Mouse (Mus musculus) MEL (cell line): ENCODE results near the gene Npas3. TPM values are rescaled to one million over a fixed set of nuclear protein-coding genes. Genes with fewer than 3 reads are reported as not detected.

Experiments
- DNase-seq: peaks from one replicate; pipeline ENCODE4 v3.0.0; 2011; ENCODE audit warnings: low read depth, low spot score
- H3K27ac ChIP-seq: 2 replicates; pipeline ENCODE4 v1.5.1; 2012; ENCODE audit warnings: low read depth, mild to moderate bottlenecking, control low read depth, low read length, moderate library complexity; ENCODE audit not compliant: control insufficient read depth
- H3K27me3 ChIP-seq, 2 experiments: fragments of 150-350 bp in 1 of 2; sonication (generic) in 1 of 2; 2 replicates each; pipeline ENCODE4 v1.6.1; 2012; ENCODE audit warnings: low read length in 2 of 2, mild to moderate bottlenecking in 2 of 2, improper control_type of control experiment in 1 of 2, moderate library complexity in 1 of 2; ENCODE audit not compliant: insufficient read depth in 2 of 2, control insufficient read depth in 1 of 2
- H3K36me3 ChIP-seq, 2 experiments: 2 replicates each; pipeline ENCODE4 v1.6.1; 2012 to 2014; ENCODE audit warnings: low read length in 2 of 2, improper control_type of control experiment in 1 of 2, inconsistent platforms in 1 of 2, mild to moderate bottlenecking in 1 of 2; ENCODE audit not compliant: insufficient read depth in 2 of 2, control insufficient read depth in 1 of 2
- H3K4me1 ChIP-seq, 2 experiments: fragments of 150-350 bp in 1 of 2; sonication (generic) in 1 of 2; 2 replicates each; pipeline ENCODE4 v1.6.1; 2012; ENCODE audit warnings: low read length in 2 of 2, improper control_type of control experiment in 1 of 2, mild to moderate bottlenecking in 1 of 2; ENCODE audit not compliant: insufficient read depth in 2 of 2, control insufficient read depth in 1 of 2
- H3K4me3 ChIP-seq, 2 experiments: fragments of 150-350 bp in 1 of 2; sonication (generic) in 1 of 2; 2 replicates each; pipeline ENCODE4 v1.5.1; 2012; ENCODE audit warnings: low read depth in 2 of 2, low read length in 2 of 2, mild to moderate bottlenecking in 2 of 2, moderate library complexity in 2 of 2, control low read depth in 1 of 2, improper control_type of control experiment in 1 of 2; ENCODE audit not compliant: control insufficient read depth in 1 of 2, insufficient read depth in 1 of 2
- H3K79me2 ChIP-seq: 2 replicates; pipeline ENCODE4 v1.6.1; 2012; ENCODE audit warnings: mild to moderate bottlenecking, low read length, moderate library complexity; ENCODE audit not compliant: control insufficient read depth, poor library complexity, insufficient read depth
- H3K9ac ChIP-seq: 2 replicates; pipeline ENCODE4 v1.6.1; 2012; ENCODE audit warnings: low read depth, mild to moderate bottlenecking, control low read depth, low read length, moderate library complexity; ENCODE audit not compliant: control insufficient read depth, poor library complexity, severe bottlenecking
- H3K9me3 ChIP-seq: fragments of 150-350 bp; sonication (generic); replicated peaks from 2 replicates; pipeline ENCODE4 v1.6.1; 2012; ENCODE audit warnings: mild to moderate bottlenecking, low read length, improper control_type of control experiment, moderate library complexity; ENCODE audit not compliant: insufficient read depth
- ETS1 ChIP-seq: IDR thresholded peaks from 2 replicates; pipeline ENCODE4 v1.6.1; 2012; ENCODE audit warnings: low read depth, mild to moderate bottlenecking, inconsistent platforms, low read length, improper control_type of control experiment, moderate library complexity
- GABPA ChIP-seq: IDR thresholded peaks from 2 replicates; pipeline ENCODE4 v1.6.1; 2012; ENCODE audit warnings: low read depth, mild to moderate bottlenecking, inconsistent platforms, low read length, improper control_type of control experiment, moderate library complexity
- GATA1 ChIP-seq: IDR thresholded peaks from 2 replicates; pipeline ENCODE4 v1.6.1; 2011; ENCODE audit warnings: low read depth, low read length, improper control_type of control experiment
- MAFK ChIP-seq: IDR thresholded peaks from 2 replicates; pipeline ENCODE4 v1.6.1; 2011; ENCODE audit warnings: low read depth, mild to moderate bottlenecking, low read length, improper control_type of control experiment, borderline replicate concordance
- MAX ChIP-seq: IDR thresholded peaks from 2 replicates; pipeline ENCODE4 v1.6.1; 2011; ENCODE audit warnings: low read length, improper control_type of control experiment
- MXI1 ChIP-seq: IDR thresholded peaks from 2 replicates; pipeline ENCODE4 v1.6.1; 2011; ENCODE audit warnings: mild to moderate bottlenecking, low read depth, low read length, improper control_type of control experiment
- NELFE ChIP-seq: IDR thresholded peaks from 2 replicates; pipeline ENCODE4 v1.6.1; 2011; ENCODE audit warnings: low read depth, low read length, improper control_type of control experiment
- NRF1 ChIP-seq: IDR thresholded peaks from 2 replicates; pipeline ENCODE4 v1.6.1; 2014; ENCODE audit warnings: low read depth, mild to moderate bottlenecking, inconsistent platforms, low read length, improper control_type of control experiment, moderate library complexity; ENCODE audit not compliant: poor library complexity, insufficient read depth, severe bottlenecking
- POLR2AphosphoS2 ChIP-seq: IDR thresholded peaks from 2 replicates; pipeline ENCODE4 v1.6.1; 2011; ENCODE audit warnings: low read length, improper control_type of control experiment
- RAD21 ChIP-seq: IDR thresholded peaks from 2 replicates; pipeline ENCODE4 v1.6.1; 2011; ENCODE audit warnings: mild to moderate bottlenecking, low read depth, low read length, improper control_type of control experiment
- RCOR1 ChIP-seq: IDR thresholded peaks from 2 replicates; pipeline ENCODE4 v1.6.1; 2012; ENCODE audit warnings: low read depth, mild to moderate bottlenecking, inconsistent platforms, low read length, improper control_type of control experiment
- SIN3A ChIP-seq: IDR thresholded peaks from 2 replicates; pipeline ENCODE4 v1.6.1; 2012; ENCODE audit warnings: low read length, improper control_type of control experiment, inconsistent platforms
- UBTF ChIP-seq: IDR thresholded peaks from 2 replicates; pipeline ENCODE4 v1.6.1; 2012; ENCODE audit warnings: low read depth, mild to moderate bottlenecking, inconsistent platforms, low read length, improper control_type of control experiment, moderate library complexity, borderline replicate concordance; ENCODE audit not compliant: insufficient read depth
- USF1 ChIP-seq: IDR thresholded peaks from 2 replicates; pipeline ENCODE4 v1.6.1; 2014; ENCODE audit warnings: low read depth, mild to moderate bottlenecking, inconsistent platforms, low read length, improper control_type of control experiment, moderate library complexity
- USF2 ChIP-seq, 2 experiments: IDR thresholded peaks; 2 replicates each; pipeline ENCODE4 v1.6.1; 2011 to 2012; ENCODE audit warnings: improper control_type of control experiment in 2 of 2, low read length in 2 of 2, borderline replicate concordance in 1 of 2, inconsistent platforms in 1 of 2, low read depth in 1 of 2, mild to moderate bottlenecking in 1 of 2; ENCODE audit not compliant: insufficient read depth in 1 of 2
- polyA plus RNA-seq, 2 experiments: library from polyadenylated mRNA; stranded (reverse) in 1 of 2; unstranded in 1 of 2; fragments of >175 nt in 1 of 2; fragments of >200 nt in 1 of 2; gene quantifications; 2 replicates each; pipeline versions ENCODE4 v1.2.1 to v1.2.4; 2012; ENCODE audit warnings: low replicate concordance in 2 of 2, low read depth in 1 of 2; ENCODE audit not compliant: insufficient read length in 2 of 2, insufficient read depth in 1 of 2, missing spikeins in 1 of 2
- total RNA-seq: library from RNA; depleted of rRNA; stranded (reverse); fragments of 300-350 nt; gene quantifications from 2 replicates; pipeline ENCODE4 v1.2.3, GENCODE M21; 2012

Npas3 gene
- total and polyA plus RNA-seq, 3 experiments, result not detected

- Histone ChIP-seq H3K27me3 (no peaks in the 10 kb centered on the region), H3K4me1 (no peaks in the 10 kb centered on the region), H3K36me3 (no peaks in the 10 kb centered on the region), H3K79me2 (no peaks in the 10 kb centered on the region), H3K9me3 (no peaks in the 10 kb centered on the region), H3K27ac (no peak overlapping the region), H3K4me3 (no peak overlapping the region), H3K9ac (no peak overlapping the region)
- TF ChIP-seq NELFE (no peak), SIN3A (no peak), NRF1 (no peak), MAX (no peak), MAFK (no peak), GABPA (no peak), USF2 (IDR thresholded peaks at IDR 0.05; ENCODE audit: borderline replicate concordance in 1 of 2, insufficient read depth in 1 of 2, low read depth in 1 of 2, low read length in 2 of 2) (no peak), POLR2AphosphoS2 (no peak), GATA1 (no peak), MXI1 (no peak), RAD21 (no peak), RCOR1 (no peak), ETS1 (no peak), UBTF (no peak)
- no peak for DNase-seq
Observed at GRCm38 (mm10) chr12:53864436-53865136, 616.1 kb downstream of the Npas3 start.

GRCm38 (mm10) chr12:53865691-53866090 lies 617.2 kb downstream of the Npas3 start:
- H3K27ac ChIP-seq, result no peak overlapping the region
- H3K79me2 ChIP-seq, result no peaks in the 10 kb centered on the region
- no peak for DNase-seq
- no peaks in the 10 kb centered on the region for H3K36me3 ChIP-seq
- no peaks in the 10 kb centered on the region for H3K27me3 ChIP-seq
- no peak overlapping the region for H3K9ac ChIP-seq
- H3K9me3 ChIP-seq, result no peaks in the 10 kb centered on the region
- H3K4me3 ChIP-seq, result no peak overlapping the region
- TF ChIP-seq ETS1, result no peak
- H3K4me1 ChIP-seq, result no peaks in the 10 kb centered on the region

GRCm38 (mm10) chr12:53869981-53870380 lies 621.5 kb downstream of the Npas3 start:
- Histone ChIP-seq H3K4me3 (no peak overlapping the region), H3K27me3 (no peaks in the 10 kb centered on the region), H3K36me3 (no peaks in the 10 kb centered on the region), H3K9me3 (no peaks in the 10 kb centered on the region), H3K9ac (no peak overlapping the region), H3K27ac (no peak overlapping the region), H3K79me2 (no peaks in the 10 kb centered on the region), H3K4me1 (no peaks in the 10 kb centered on the region)
- no peak for TF ChIP-seq USF1
- TF ChIP-seq ETS1, result no peak
- TF ChIP-seq MXI1, result no peak
- DNase-seq, result no peak
